Mouse (Mus musculus) kidney, adult 2 months (tissue): ENCODE results near the gene Ppp2r5c.

ENCODE experiments used
- CTCF ChIP-seq: fragments of 200-500 bp; conservative IDR thresholded peaks from 2 replicates; pipeline ENCODE4 v1.5.1; 2011; ENCODE audit warnings: low read depth, mild to moderate bottlenecking, control low read depth, low read length, moderate library complexity, mixed read lengths; ENCODE audit not compliant: insufficient read depth, insufficient read length
- POLR2A ChIP-seq: fragments of 200-500 bp; IDR thresholded peaks from one replicate; pipeline ENCODE4 v1.6.1; 2011; ENCODE audit warnings: low read depth, low read length, control low read depth

GRCm38 (mm10) chr12:110556861-110557628 is 110.1 kb downstream of the Ppp2r5c start:
- TF ChIP-seq POLR2A (no peak), CTCF (no peak)
